Mouse (Mus musculus) forebrain, embryonic 12.5 days (tissue): ENCODE data around the gene Tsc22d3. TPM values are rescaled to one million over a fixed set of nuclear protein-coding genes. Genes with fewer than 3 reads are reported as not detected.
"Not testable (repeated sequence)": the region's sequence is repeated elsewhere in the genome, so short reads cannot be mapped to it uniquely, and the experiment has no call there.

Experiments
- ATAC-seq: fragments of 200-750 bp; cut with Nextera tagmentation; 2 replicates; pipeline ENCODE4 v1.8.0; 2017; ENCODE audit warnings: moderate TSS enrichment; ENCODE audit not compliant: low FRiP score
- H3K27ac ChIP-seq: fragments of 300-500 bp; sonication (generic); 2 replicates; pipeline ENCODE4 v1.5.1; 2016; ENCODE audit warnings: mild to moderate bottlenecking
- H3K27me3 ChIP-seq: fragments of 300-500 bp; sonication (generic); 2 replicates; pipeline ENCODE4 v1.6.1; 2016; ENCODE audit warnings: mild to moderate bottlenecking
- H3K36me3 ChIP-seq: fragments of 300-500 bp; sonication (generic); replicated peaks from 2 replicates; pipeline ENCODE4 v1.6.1; 2016; ENCODE audit warnings: mild to moderate bottlenecking
- H3K4me1 ChIP-seq: fragments of 300-500 bp; sonication (generic); 2 replicates; pipeline ENCODE4 v1.6.1; 2016
- H3K4me2 ChIP-seq: fragments of 300-500 bp; sonication (generic); 2 replicates; pipeline ENCODE4 v1.6.1; 2016; ENCODE audit warnings: mild to moderate bottlenecking, moderate library complexity
- H3K4me3 ChIP-seq: fragments of 300-500 bp; sonication (generic); replicated peaks from 2 replicates; pipeline ENCODE4 v1.5.1; 2016; ENCODE audit warnings: mild to moderate bottlenecking
- H3K9ac ChIP-seq: fragments of 300-500 bp; sonication (generic); 2 replicates; pipeline ENCODE4 v1.6.1; 2016; ENCODE audit warnings: mild to moderate bottlenecking
- H3K9me3 ChIP-seq: fragments of 300-500 bp; sonication (generic); 2 replicates; pipeline ENCODE4 v1.6.1; 2016
- WGBS: fragments of 180-500 bp; shearing (Covaris S2); methylation state at CpG from one replicate; pipeline ENCODE4 v1.1.7; 2016; 5-methylcytosine and 5-hydroxymethylcytosine counted together
- polyA plus RNA-seq: library from polyadenylated mRNA; unstranded; fragments of >200 nt; fragmentation: Nextera tagmentation; extraction: Ambion mirVana; gene quantifications from 2 replicates; pipeline ENCODE4 v1.2.1, GENCODE M21; 2016

The Tsc22d3 gene
- polyA plus RNA-seq, 1 experiment from 2014 or later = 93.7 TPM

- Histone ChIP-seq H3K4me3 (no peak overlapping the region), H3K9ac (no peak overlapping the region), H3K36me3 (no peaks in the 10 kb centered on the region), H3K27me3 (peaks cover 63% of the 10 kb centered on the region), H3K27ac (no peak overlapping the region), H3K4me1 (peaks cover 4% of the 10 kb centered on the region; the same call in 1 of the 2 replicates), H3K4me2 (no peak overlapping the region), H3K9me3 (no peaks in the 10 kb centered on the region)
- 13% methylated on average over 7 of the region's 7 CpGs for WGBS
- ATAC-seq = no peak
These were observed 96.6 kb downstream of the Tsc22d3 start for GRCm38 (mm10) chrX:140503905-140504304.

- 71% methylated on average over 9 of the region's 9 CpGs for WGBS
- Histone ChIP-seq H3K4me1 (peaks cover 4% of the 10 kb centered on the region; the same call in 1 of the 2 replicates), H3K9ac (no peak overlapping the region), H3K27ac (no peak overlapping the region), H3K4me2 (no peak overlapping the region), H3K36me3 (no peaks in the 10 kb centered on the region), H3K4me3 (no peak overlapping the region), H3K9me3 (no peaks in the 10 kb centered on the region), H3K27me3 (peaks cover 56% of the 10 kb centered on the region)
- ATAC-seq = no peak
These were observed 98.8 kb downstream of the Tsc22d3 start for GRCm38 (mm10) chrX:140501401-140502301.

- H3K27me3 ChIP-seq = peaks cover 50% of the 10 kb centered on the region
- no peaks in the 10 kb centered on the region for H3K9me3 ChIP-seq
These were observed 100.2 kb downstream of the Tsc22d3 start for GRCm38 (mm10) chrX:140500306-140500705.

GRCm38 (mm10) chrX:140498431-140498830, 102.0 kb downstream of the Tsc22d3 start:
- not testable (repeated sequence) for H3K4me3 ChIP-seq, H3K27ac ChIP-seq, H3K9ac ChIP-seq, H3K36me3 ChIP-seq, H3K4me2 ChIP-seq, H3K4me1 ChIP-seq, H3K9me3 ChIP-seq, ATAC-seq
- WGBS = 53% methylated on average over 4 of the region's 4 CpGs
- H3K27me3 ChIP-seq = peaks cover 48% of the 10 kb centered on the region

More at GRCm38 (mm10) chrX:140500306-140500705, 100.2 kb downstream of the Tsc22d3 start:
- WGBS = 86% methylated on average over 5 of the region's 5 CpGs
- Histone ChIP-seq H3K9ac (no peak overlapping the region), H3K4me1 (no peaks in the 10 kb centered on the region), H3K36me3 (no peaks in the 10 kb centered on the region), H3K27ac (no peak overlapping the region), H3K4me3 (no peak overlapping the region), H3K4me2 (no peak overlapping the region)
- no peak for ATAC-seq

- Histone ChIP-seq H3K9me3 (no peaks in the 10 kb centered on the region), H3K4me3 (no peak overlapping the region), H3K36me3 (no peaks in the 10 kb centered on the region), H3K9ac (no peak overlapping the region), H3K27me3 (peaks cover 41% of the 10 kb centered on the region), H3K4me2 (no peak overlapping the region), H3K27ac (no peak overlapping the region), H3K4me1 (no peaks in the 10 kb centered on the region)
- no peak for ATAC-seq
- WGBS = 90% methylated on average over 6 of the region's 6 CpGs
These were observed 106.3 kb downstream of the Tsc22d3 start for GRCm38 (mm10) chrX:140494170-140494569.

GRCm38 (mm10) chrX:140493527-140494029, 106.9 kb downstream of the Tsc22d3 start:
- Histone ChIP-seq H3K36me3 (no peaks in the 10 kb centered on the region), H3K4me1 (no peaks in the 10 kb centered on the region), H3K9me3 (no peaks in the 10 kb centered on the region), H3K4me3 (no peak overlapping the region), H3K27me3 (peaks cover 43% of the 10 kb centered on the region), H3K9ac (no peak overlapping the region), H3K27ac (no peak overlapping the region), H3K4me2 (no peak overlapping the region)
- ATAC-seq = no peak
- 72% methylated on average over 7 of the region's 7 CpGs for WGBS

- 60% methylated on average over 10 of the region's 10 CpGs for WGBS
- Histone ChIP-seq H3K4me2 (no peak overlapping the region), H3K27me3 (peaks cover 37% of the 10 kb centered on the region), H3K4me1 (no peaks in the 10 kb centered on the region), H3K9ac (no peak overlapping the region), H3K36me3 (no peaks in the 10 kb centered on the region), H3K4me3 (no peak overlapping the region), H3K27ac (no peak overlapping the region), H3K9me3 (no peaks in the 10 kb centered on the region)
- no peak for ATAC-seq
These were observed 108.4 kb downstream of the Tsc22d3 start for GRCm38 (mm10) chrX:140491884-140492571.

GRCm38 (mm10) chrX:140490203-140490602, 110.3 kb downstream of the Tsc22d3 start:
- Histone ChIP-seq H3K27me3 (peaks cover 31% of the 10 kb centered on the region), H3K9ac (no peak overlapping the region), H3K4me1 (no peaks in the 10 kb centered on the region), H3K4me2 (no peak overlapping the region), H3K9me3 (no peaks in the 10 kb centered on the region), H3K36me3 (no peaks in the 10 kb centered on the region), H3K27ac (no peak overlapping the region), H3K4me3 (no peak overlapping the region)
- WGBS = 82% methylated on average over 3 of the region's 3 CpGs
- no peak for ATAC-seq

Other genes starting within 250 kb of the Tsc22d3 start
- gene Prps1, start 144.0 kb downstream of the Tsc22d3 start, polyA plus RNA-seq = 67.4 and 70.9 TPM in 2 replicates
- 2.7 and 2.8 TPM in 2 replicates for gene Mid2, start 63.9 kb upstream of the Tsc22d3 start, polyA plus RNA-seq
- gene Tex13b, start 212.8 kb upstream of the Tsc22d3 start, polyA plus RNA-seq = not detected in 2 replicates